Mouse (Mus musculus): ENCODE results near the gene Vezt.

Gene Vezt

DNA sequence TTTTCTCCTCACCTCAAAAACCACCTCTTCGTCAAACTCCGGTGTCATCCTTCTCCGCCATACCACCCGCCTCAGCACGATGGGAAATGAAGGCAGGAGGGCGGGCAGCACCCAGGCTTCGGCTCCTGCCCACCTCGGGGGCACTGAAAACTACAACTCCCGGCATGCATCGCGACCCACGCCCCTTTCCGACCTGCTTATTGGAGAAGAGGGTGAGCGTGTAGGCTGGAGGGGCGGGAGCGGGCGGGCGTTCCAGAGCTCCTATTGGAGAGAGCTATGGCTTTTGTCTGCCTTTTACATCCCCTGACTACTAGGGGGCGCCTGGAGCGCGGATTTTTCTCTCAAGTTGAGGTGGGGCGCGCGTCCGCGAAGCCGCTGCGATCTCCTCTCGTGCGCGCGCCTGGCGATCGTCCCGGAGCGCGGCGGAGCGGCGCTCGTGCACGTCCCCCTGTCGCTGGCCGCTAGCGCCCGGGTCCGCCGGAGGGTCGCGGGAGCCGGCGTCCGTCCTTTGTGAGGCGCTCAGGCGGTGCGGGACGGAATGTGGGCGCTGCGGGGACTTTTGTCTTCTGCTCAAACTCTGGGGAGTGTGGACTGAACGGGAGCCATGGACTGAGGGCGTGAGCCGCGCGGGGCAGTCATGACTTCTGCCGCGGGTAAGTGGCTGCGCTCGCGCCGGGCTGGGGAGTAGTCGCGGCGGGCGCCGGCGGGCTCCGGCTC is at the start of gene Vezt, which contains the start of gene Fgd6:
Vezt (minus strand) TSS at position 160 of the 717 bp plus-strand sequence.
Fgd6 (plus strand) TSS at position 344 of the 717 bp plus-strand sequence.
- in situ Hi-C loops (cut with MboI, MseI), result no loop called here

DNA sequence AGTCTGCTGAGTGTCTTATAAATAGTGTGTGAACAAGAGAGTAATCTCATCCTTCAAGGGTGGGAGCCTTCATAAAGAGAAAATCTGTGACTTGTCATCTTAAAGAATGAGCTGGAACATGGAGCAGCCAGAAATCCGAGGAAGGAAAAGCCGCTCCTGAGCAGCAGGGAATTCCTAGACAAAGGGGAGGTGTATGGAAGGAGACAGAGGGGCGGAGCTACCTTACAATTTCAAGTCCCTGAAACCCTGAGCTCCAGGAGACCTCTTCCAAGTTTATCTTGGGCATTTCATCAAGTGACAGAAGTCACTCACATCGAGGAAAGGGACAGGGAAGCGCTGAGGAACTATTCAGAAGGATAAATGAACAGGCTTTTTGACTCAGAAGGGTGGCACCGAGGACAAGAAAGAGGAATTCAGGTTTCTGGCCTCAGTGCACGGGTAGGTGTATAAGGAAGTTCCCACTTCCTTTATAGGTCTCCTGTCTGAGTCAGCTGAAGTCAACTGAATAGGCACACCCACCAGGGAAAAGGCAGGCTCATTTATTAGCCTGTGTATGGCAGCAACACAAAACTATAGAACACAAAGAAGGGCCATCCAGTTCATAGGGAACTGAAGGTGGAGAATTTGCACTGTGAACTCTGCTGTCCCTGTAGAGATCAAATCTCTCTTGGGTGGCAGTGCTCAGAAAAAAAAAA is 46.6 kb upstream of the Vezt start:
- in situ Hi-C loops (cut with MboI, MseI), result no loop called here

DNA sequence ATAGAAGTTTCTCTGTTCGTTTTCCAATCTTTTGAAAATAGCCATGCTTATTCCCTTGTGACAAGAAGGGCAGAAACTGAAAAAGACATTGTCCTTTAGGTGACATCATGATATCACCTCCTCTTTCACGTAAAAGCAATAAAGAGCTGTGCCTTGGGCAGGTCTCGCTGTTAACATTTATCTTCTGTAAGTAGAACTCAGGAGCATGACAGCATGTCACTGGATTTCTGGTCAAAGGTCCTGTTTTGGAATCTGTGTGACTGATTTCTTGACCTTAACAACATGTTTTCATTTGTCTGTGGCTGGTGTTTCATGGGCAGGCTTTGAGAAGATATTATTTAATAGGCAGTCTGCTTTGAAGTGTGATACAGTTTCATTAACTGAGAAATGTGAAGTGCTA is 45.1 kb upstream of the Vezt start:
- in situ Hi-C loops (cut with MboI, MseI), result no loop called here

GRCm38 (mm10) chr10:94076966-94077825 is 41.6 kb upstream of the Vezt start:
- in situ Hi-C loops (cut with MboI, MseI), result no loop called here

DNA sequence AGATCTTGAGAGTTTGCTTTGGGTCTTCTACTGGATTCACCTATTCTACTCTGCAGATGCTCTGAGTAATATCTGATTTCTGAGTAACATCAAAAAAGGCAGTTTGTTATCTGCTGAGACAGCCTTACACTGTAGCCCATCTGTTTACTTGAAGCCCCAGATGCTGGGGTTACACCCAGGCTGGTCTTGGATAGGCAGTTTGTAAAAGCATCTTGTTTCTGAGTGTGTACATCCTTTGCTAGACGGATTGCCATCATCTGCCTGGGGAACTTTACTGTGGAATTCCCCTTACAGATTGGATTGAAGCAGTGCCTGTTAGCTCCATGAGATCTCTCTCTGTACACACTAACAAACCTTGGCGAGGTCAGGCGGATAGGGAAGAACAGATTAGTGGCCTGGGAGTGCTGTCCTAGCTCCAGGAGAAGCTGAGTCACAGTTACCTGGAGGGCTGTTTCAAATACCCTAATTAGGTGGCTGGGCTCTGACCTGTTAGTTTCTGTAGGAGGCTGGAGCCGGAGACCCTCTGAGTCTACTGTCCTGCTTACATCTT is 37.4 kb upstream of the Vezt start:
- in situ Hi-C loops (cut with MboI, MseI), result no loop called here

DNA sequence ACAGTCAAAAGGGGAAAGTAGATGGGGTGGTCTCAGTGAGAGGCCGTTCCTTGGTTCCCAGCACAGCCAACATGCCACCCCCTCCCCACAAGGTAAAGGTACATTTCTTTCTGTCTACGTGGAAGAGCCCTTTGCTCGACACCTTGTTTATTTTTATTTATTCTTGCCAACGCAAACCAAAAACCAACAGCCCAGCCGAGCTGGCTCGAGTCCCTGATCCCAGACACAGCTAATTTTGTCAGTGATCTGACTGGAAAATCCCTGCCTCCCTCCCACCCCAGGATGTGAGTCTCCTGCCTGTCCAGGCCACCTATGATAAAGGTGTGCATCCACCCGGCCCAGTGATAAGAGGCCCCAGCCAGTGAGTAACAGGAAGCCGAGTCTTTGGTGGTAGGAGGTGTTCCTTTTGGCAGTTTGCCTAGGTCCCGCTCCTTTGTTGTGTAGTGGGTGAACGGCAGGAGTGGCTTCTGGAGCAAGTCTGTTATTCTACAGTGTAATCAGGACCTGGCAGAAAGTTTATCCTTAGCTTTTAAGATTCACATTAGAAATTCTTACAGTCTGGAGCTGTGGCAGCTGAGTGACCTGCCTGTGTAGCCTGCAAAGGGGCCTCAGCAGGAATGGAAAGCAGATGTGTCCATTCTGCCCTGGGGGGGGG is 36.8 kb upstream of the Vezt start:
- in situ Hi-C loops (cut with MboI, MseI), result no loop called here

DNA sequence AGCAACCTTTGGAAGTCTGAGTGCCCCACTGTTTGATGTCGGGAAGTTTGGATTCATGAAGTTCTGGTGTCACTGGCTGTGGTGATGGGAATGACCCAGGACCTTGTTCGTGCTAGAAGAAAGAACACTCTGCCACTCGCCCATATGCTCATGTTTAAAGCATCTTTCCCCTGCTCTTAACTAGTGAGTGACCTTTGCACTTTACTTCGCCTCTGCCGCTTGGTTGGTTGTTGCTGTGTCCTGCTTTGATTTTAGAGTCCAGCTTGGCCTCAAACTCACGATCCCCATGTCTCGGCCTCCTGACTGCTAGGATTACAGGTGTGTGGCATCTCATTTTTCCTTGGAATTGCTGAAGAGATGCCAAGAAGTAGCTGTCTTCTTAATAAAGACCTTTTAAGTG is 36.0 kb upstream of the Vezt start:
- in situ Hi-C loops (cut with MboI, MseI), result no loop called here

- in situ Hi-C loops (cut with MboI, MseI), result no loop called here
Observed at GRCm38 (mm10) chr10:94068701-94069100, 33.1 kb upstream of the Vezt start.

- in situ Hi-C loops (cut with MboI, MseI), result no loop called here
Observed at GRCm38 (mm10) chr10:94066896-94067295, 31.3 kb upstream of the Vezt start.

GRCm38 (mm10) chr10:94062357-94062756 is 26.7 kb upstream of the Vezt start:
- in situ Hi-C loops (cut with MboI, MseI), result no loop called here

- in situ Hi-C loops (cut with MboI, MseI), result no loop called here
Observed at GRCm38 (mm10) chr10:94060190-94060589, 24.6 kb upstream of the Vezt start.

DNA sequence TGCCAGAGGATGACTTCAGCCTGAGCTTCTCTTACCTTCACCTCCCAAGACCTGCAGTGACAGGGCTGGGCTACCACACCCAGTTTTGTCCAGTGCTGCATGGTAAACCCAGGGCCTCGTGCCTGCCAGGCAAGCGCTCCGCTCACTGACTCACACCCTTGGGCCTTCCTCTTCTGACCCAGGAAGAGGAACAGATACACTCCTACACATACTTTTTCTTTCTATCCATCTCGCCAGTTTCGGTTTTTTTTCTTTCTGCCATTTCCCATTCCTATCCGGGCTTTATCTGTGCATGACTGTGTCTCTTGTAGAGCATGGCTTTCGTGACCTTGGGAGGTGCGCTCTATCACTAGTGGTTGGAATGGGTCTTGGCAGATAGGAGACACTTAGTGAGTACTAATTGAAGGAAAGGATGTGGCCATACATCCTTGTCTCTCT is 24.0 kb upstream of the Vezt start:
- in situ Hi-C loops (cut with MboI, MseI), result no loop called here

DNA sequence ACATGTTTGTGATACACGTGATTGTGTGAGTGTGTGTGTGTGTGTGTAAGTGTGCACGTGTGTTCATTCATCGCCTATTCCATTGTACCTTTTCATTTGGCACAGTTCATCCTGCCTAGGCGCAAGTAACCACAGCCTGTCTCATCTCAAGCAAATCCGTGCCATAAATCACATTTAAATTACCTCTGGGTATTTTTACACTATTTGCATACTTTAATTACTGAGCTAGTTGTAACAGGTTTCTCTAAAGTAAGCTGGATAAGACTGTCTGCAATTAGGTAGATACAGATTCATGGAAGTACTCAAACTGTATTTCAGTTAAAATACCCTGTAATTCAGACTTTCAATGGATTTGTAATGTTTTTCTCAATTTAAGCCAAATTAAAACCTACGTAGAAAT is 20.9 kb upstream of the Vezt start:
- in situ Hi-C loops (cut with MboI, MseI), result no loop called here

GRCm38 (mm10) chr10:94050736-94051135 is 15.1 kb upstream of the Vezt start:
- in situ Hi-C loops (cut with MboI, MseI), result no loop called here

DNA sequence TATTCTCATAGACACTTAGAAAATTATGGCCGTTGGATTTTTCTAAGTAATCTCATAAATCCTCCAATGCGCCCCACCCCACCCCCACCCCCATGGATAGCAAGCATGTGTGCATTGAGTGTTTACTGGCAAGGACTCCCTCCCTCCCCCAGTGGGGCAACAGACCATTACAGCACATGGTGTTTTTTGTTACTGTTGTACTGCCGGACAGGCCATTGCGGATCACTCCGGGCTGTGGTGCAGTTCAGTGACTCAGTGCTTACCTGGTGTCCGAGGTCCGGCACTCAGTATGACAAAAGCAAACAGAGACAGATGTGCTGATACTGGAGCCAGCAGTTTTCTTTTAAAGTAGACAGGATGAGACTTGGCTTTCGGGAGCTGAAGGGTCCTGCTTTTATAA is 13.5 kb upstream of the Vezt start:
- in situ Hi-C loops (cut with MboI, MseI), result no loop called here

GRCm38 (mm10) chr10:94047845-94048559 is 12.4 kb upstream of the Vezt start:
- in situ Hi-C loops (cut with MboI, MseI), result no loop called here

GRCm38 (mm10) chr10:94047024-94047423 is 11.4 kb upstream of the Vezt start:
- in situ Hi-C loops (cut with MboI, MseI), result no loop called here

GRCm38 (mm10) chr10:94045301-94045700 is 9.7 kb upstream of the Vezt start:
- in situ Hi-C loops (cut with MboI, MseI), result no loop called here

GRCm38 (mm10) chr10:94043908-94044307 is 8.3 kb upstream of the Vezt start:
- in situ Hi-C loops (cut with MboI, MseI), result no loop called here

GRCm38 (mm10) chr10:94038366-94039260 is 3.0 kb upstream of the Vezt start:
- in situ Hi-C loops (cut with MboI, MseI), result no loop called here

Data from T-helper 2 cell (primary cell).